Mouse (Mus musculus) c-Kit-positive CD71-positive TER-119-negative erythroid progenitor cells, embryonic 14.5 days (primary cell): ENCODE data around the gene Echdc3.
A peak's percentile ranks its signal among the peaks of the same experiment; 100 is the strongest.

Source experiments
- DNase-seq: peaks from one replicate; pipeline ENCODE4 v3.0.0-alpha.2; 2013; ENCODE audit warnings: low read depth

Gene Echdc3

GRCm38 (mm10) chr2:6212724-6213511, at the start of gene Echdc3:
Gene Echdc3, minus strand, starts transcription at chr2:6213033.
- peak; percentile 30 for DNase-seq

GRCm38 (mm10) chr2:6261718-6262117, 48.9 kb upstream of the Echdc3 start:
- DNase-seq: no peak

GRCm38 (mm10) chr2:6261201-6261672, 48.4 kb upstream of the Echdc3 start:
- DNase-seq: no peak

- DNase-seq: no peak
Measured at GRCm38 (mm10) chr2:6260661-6261060, 47.8 kb upstream of the Echdc3 start.

GRCm38 (mm10) chr2:6259182-6259581, 46.3 kb upstream of the Echdc3 start:
- DNase-seq: no peak

GRCm38 (mm10) chr2:6258026-6258425, 45.2 kb upstream of the Echdc3 start:
- DNase-seq: no peak

- DNase-seq: no peak
Measured at GRCm38 (mm10) chr2:6257146-6257545, 44.3 kb upstream of the Echdc3 start.

- DNase-seq: no peak
Measured at GRCm38 (mm10) chr2:6255989-6256841, 43.4 kb upstream of the Echdc3 start.

- DNase-seq: no peak
Measured at GRCm38 (mm10) chr2:6255402-6255988, 42.7 kb upstream of the Echdc3 start.

- no peak for DNase-seq
Measured at GRCm38 (mm10) chr2:6252491-6252890, 39.7 kb upstream of the Echdc3 start.

GRCm38 (mm10) chr2:6251076-6251496, 38.3 kb upstream of the Echdc3 start:
- DNase-seq: no peak

- DNase-seq: no peak
Measured at GRCm38 (mm10) chr2:6241446-6241845, 28.6 kb upstream of the Echdc3 start.

- no peak for DNase-seq
Measured at GRCm38 (mm10) chr2:6240072-6240471, 27.2 kb upstream of the Echdc3 start.

- no peak for DNase-seq
Measured at GRCm38 (mm10) chr2:6239333-6239732, 26.5 kb upstream of the Echdc3 start.

- DNase-seq: no peak
Measured at GRCm38 (mm10) chr2:6238679-6239078, 25.8 kb upstream of the Echdc3 start.

- no peak for DNase-seq
Measured at GRCm38 (mm10) chr2:6238244-6238643, 25.4 kb upstream of the Echdc3 start.

- no peak for DNase-seq
Measured at GRCm38 (mm10) chr2:6233353-6233752, 20.5 kb upstream of the Echdc3 start.

- DNase-seq: no peak
Measured at GRCm38 (mm10) chr2:6232755-6233154, 19.9 kb upstream of the Echdc3 start.

- DNase-seq: no peak
Measured at GRCm38 (mm10) chr2:6230865-6231264, 18.0 kb upstream of the Echdc3 start.

GRCm38 (mm10) chr2:6229597-6230290, 16.9 kb upstream of the Echdc3 start:
- no peak for DNase-seq

GRCm38 (mm10) chr2:6227059-6227445, 14.2 kb upstream of the Echdc3 start:
- no peak for DNase-seq
